Mouse (Mus musculus) heart, embryonic 16.5 days (tissue): Measurements from ENCODE around the gene Olfr1390. TPM values are rescaled to one million over a fixed set of nuclear protein-coding genes. Genes with fewer than 3 reads are reported as not detected.
"Not testable (repeated sequence)": the region's sequence is repeated elsewhere in the genome, so short reads cannot be mapped to it uniquely, and the experiment has no call there.

ENCODE experiments used
- ATAC-seq: fragments of 200-750 bp; cut with Nextera tagmentation; replicated peaks from 2 replicates; pipeline ENCODE4 v1.8.0; 2017; ENCODE audit warnings: moderate number of reproducible peaks; ENCODE audit not compliant: insufficient read depth, low FRiP score; ENCODE audit errors: extremely low read depth
- H3K27ac ChIP-seq: fragments of 300-500 bp; sonication (generic); 2 replicates; pipeline ENCODE4 v1.5.1; 2014; ENCODE audit warnings: mild to moderate bottlenecking, low read length, control low read depth, moderate library complexity
- H3K27me3 ChIP-seq: fragments of 300-500 bp; sonication (generic); 2 replicates; pipeline ENCODE4 v1.6.1; 2014; ENCODE audit warnings: low read length, mixed read lengths; ENCODE audit not compliant: control insufficient read depth, insufficient read depth
- H3K36me3 ChIP-seq: fragments of 300-500 bp; sonication (generic); 2 replicates; pipeline ENCODE4 v1.6.1; 2014; ENCODE audit not compliant: control insufficient read depth, insufficient read depth
- H3K4me1 ChIP-seq: fragments of 300-500 bp; sonication (generic); 2 replicates; pipeline ENCODE4 v1.6.1; 2014; ENCODE audit warnings: low read length, mixed read lengths; ENCODE audit not compliant: control insufficient read depth, insufficient read depth
- H3K4me2 ChIP-seq: fragments of 300-500 bp; sonication (generic); 2 replicates; pipeline ENCODE4 v1.6.1; 2014; ENCODE audit warnings: low read depth, mild to moderate bottlenecking, control low read depth, low read length
- H3K4me3 ChIP-seq: fragments of 300-500 bp; sonication (generic); 2 replicates; pipeline ENCODE4 v1.5.1; 2014; ENCODE audit warnings: mild to moderate bottlenecking, control low read depth, low read length
- H3K9ac ChIP-seq: fragments of 300-500 bp; sonication (generic); 2 replicates; pipeline ENCODE4 v1.6.1; 2014; ENCODE audit warnings: low read length, control low read depth
- H3K9me3 ChIP-seq: fragments of 300-500 bp; sonication (generic); replicated peaks from 2 replicates; pipeline ENCODE4 v1.6.1; 2016; ENCODE audit warnings: low read length; ENCODE audit not compliant: control insufficient read depth
- WGBS: fragments of 180-500 bp; shearing (Covaris S2); extraction: QIAGEN DNeasy Blood & Tissue Kit; methylation state at CpG from one replicate; pipeline ENCODE4 v1.1.7; 2014; 5-methylcytosine and 5-hydroxymethylcytosine counted together
- polyA plus RNA-seq: library from polyadenylated mRNA; unstranded; fragments of >200 nt; fragmentation: Nextera tagmentation; extraction: Ambion mirVana; gene quantifications from 2 replicates; pipeline ENCODE4 v1.2.1, GENCODE M21; 2015

Olfr1390 gene
- polyA plus RNA-seq, 1 experiment from 2014 or later: not detected

DNA sequence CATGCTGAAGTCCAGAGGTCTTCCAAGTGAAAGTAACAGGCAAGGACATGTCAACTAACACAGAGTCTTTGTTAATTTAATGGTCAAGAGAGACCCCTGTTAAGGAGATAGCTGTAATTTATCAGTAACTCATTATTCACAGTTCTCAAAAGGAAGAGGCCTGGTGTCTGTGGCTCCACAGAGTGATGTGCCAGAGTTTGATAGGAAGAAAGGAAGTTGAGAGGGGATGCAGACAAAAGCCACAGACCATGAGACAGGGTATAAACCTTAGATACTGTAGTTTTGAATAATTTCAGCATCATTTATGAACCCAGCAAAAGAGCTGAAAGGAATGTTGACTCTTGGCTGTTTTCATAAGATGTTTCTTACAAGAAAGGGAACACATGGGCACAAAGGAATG, 48.1 kb downstream of the Olfr1390 start:
- Histone ChIP-seq H3K4me3 (no peak overlapping the region), H3K27me3 (no peaks in the 10 kb centered on the region), H3K4me2 (no peak overlapping the region), H3K36me3 (no peaks in the 10 kb centered on the region), H3K9me3 (no peaks in the 10 kb centered on the region), H3K4me1 (no peaks in the 10 kb centered on the region), H3K9ac (no peak overlapping the region), H3K27ac (no peak overlapping the region)
- ATAC-seq: no peak

DNA sequence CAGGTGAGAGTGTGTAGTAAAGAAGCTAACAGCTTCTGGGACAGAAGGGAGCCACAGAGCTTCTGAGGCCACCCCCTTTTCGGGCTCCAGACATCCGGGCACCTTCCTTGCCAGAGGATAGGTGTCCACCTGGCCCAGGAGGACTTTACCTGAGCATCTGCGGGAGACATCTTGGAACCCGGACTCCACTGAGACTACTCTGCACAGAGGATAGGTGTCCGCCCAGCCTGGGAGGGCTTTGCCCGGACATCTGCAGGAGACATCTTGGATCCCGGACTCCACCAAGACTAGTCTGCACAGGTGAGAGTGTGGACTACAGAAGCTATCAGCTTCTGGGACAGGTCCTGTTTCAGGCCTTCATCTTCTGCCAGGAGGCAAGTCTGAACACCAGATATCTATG, 51.1 kb downstream of the Olfr1390 start:
- not testable (repeated sequence) for H3K4me1 ChIP-seq, ATAC-seq, H3K4me3 ChIP-seq, H3K27ac ChIP-seq, H3K36me3 ChIP-seq, H3K27me3 ChIP-seq, H3K9ac ChIP-seq, H3K4me2 ChIP-seq, H3K9me3 ChIP-seq
- WGBS: 84% methylated on average over 7 of the region's 7 CpGs

Other genes with a start within 250 kb of the Olfr1390 start
- gene Olfr1396, start 220.3 kb upstream of the Olfr1390 start, polyA plus RNA-seq: 0.10 and 0.18 TPM in 2 replicates
- gene Olfr1395, start 192.9 kb upstream of the Olfr1390 start, polyA plus RNA-seq: not detected in 2 replicates
- gene Olfr1394, start 180.8 kb upstream of the Olfr1390 start, polyA plus RNA-seq: not detected in 2 replicates
- 6.4 and 8.0 TPM in 2 replicates for gene Btnl9, start 148.0 kb upstream of the Olfr1390 start, polyA plus RNA-seq
- gene Zfp62, start 131.9 kb upstream of the Olfr1390 start, polyA plus RNA-seq: 28.3 and 30.0 TPM in 2 replicates
- gene Mgat1, start 91.0 kb upstream of the Olfr1390 start, polyA plus RNA-seq: 57.4 and 61.4 TPM in 2 replicates
- gene Olfr1393, start 56.9 kb upstream of the Olfr1390 start, polyA plus RNA-seq: 0.15 and 0.17 TPM in 2 replicates
- gene Olfr1392, start 49.9 kb upstream of the Olfr1390 start, polyA plus RNA-seq: not detected in 2 replicates
- not detected in 2 replicates for gene Olfr10, start 30.4 kb upstream of the Olfr1390 start, polyA plus RNA-seq
- not detected in 2 replicates for gene Olfr1391, start 12.4 kb upstream of the Olfr1390 start, polyA plus RNA-seq
- gene Olfr1389, start 87.9 kb downstream of the Olfr1390 start, polyA plus RNA-seq: not detected in 2 replicates
- not detected in 2 replicates for gene Olfr1388, start 101.4 kb downstream of the Olfr1390 start, polyA plus RNA-seq
- gene Olfr1387, start 120.2 kb downstream of the Olfr1390 start, polyA plus RNA-seq: not detected in 2 replicates
- not detected in 2 replicates for gene Olfr1386, start 129.9 kb downstream of the Olfr1390 start, polyA plus RNA-seq
- 0.05 TPM in 1 of 2 replicates, not detected in the other for gene Olfr1385, start 153.9 kb downstream of the Olfr1390 start, polyA plus RNA-seq
- not detected in 2 replicates for gene Olfr1384, start 171.5 kb downstream of the Olfr1390 start, polyA plus RNA-seq
- not detected in 2 replicates for gene Olfr1383, start 184.5 kb downstream of the Olfr1390 start, polyA plus RNA-seq
- not detected in 2 replicates for gene Olfr1382, start 193.1 kb downstream of the Olfr1390 start, polyA plus RNA-seq
- gene Olfr1381, start 208.3 kb downstream of the Olfr1390 start, polyA plus RNA-seq: not detected in 2 replicates
- gene Olfr1380, start 221.7 kb downstream of the Olfr1390 start, polyA plus RNA-seq: not detected in 2 replicates